Mouse (Mus musculus): ENCODE results near the gene Snrk.

Gene Snrk

DNA sequence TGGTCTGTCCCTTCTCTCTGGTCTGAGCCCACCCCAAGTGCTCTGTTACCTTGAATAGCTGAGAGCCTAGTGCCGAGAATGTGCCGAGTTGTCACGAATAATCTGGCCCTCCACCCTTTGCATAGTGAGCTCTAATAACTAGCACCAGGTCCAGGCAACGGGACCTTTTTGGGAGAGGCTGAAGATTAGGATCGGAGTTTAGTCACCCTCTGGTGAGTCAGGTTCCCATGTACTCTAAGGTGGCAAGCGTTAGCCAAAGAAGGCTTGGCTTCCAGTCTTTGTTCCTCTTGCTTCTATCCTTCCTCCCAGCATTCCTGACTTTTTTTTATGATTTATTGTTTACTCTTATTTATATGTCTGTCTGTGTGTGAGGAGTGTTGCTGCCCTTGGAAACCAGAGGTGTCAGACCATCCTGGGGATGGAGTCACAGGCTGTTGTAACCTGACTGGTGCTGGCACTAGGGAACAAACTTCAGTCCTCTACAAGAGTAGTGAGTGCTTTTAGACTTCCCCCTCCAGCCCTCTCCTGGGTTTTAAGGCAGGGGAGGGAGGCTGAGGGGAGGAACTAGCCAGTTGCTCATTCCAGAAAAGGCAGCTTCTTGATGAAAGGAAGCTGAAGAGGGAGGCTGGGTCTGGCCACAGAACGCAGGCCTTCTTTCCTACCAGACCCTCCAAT lies 9.2 kb upstream of the Snrk start:
- DNase-seq (ENCODE audit: low spot score in 2 of 2): no peak

GRCm38 (mm10) chr9:122109553-122110225 lies 7.4 kb upstream of the Snrk start:
- DNase-seq (ENCODE audit: low spot score in 2 of 2): no peak

DNA sequence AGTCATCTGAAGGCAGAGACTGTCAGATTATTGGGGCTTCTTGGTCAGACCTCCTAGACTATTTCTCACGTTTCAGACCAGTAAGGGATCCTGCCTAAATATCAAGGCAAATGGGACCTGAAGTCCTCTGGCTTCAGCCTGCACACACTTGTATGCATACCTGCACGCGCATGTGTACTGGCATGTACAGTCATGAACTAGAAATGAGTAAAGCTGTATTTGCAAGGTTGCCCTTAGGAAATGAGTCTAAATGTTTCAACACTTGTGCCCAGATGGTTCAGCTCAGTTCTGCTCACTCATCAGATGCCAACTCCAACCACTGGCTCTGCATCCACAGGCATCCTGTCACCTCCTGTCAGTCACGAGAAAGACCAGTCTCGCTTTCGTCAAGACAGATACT lies 6.6 kb upstream of the Snrk start:
- DNase-seq (ENCODE audit: low spot score in 2 of 2): no peak

DNA sequence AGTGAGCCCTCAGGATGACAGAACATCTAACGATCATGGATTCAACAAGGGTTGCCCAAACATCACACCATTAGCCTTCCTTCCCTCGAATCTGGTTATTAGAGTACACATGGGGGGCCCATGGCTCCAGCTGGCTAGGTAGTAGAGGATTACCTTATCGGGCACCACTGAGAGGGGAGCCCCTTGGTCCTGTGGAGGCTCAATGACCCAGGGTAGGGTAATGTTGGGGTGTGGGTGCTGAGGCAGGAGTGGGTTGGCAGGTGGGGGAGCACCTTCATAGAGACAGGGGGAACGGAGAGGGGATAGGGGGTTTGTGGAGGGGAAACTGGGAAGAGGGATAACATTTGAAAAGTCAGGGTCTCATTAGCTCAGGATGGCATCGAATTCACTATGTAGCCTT lies 6.1 kb upstream of the Snrk start:
- DNase-seq (ENCODE audit: low spot score in 2 of 2): no peak

- no peak for DNase-seq (ENCODE audit: low spot score in 2 of 2)
Measured at GRCm38 (mm10) chr9:122115552-122115951, 1.5 kb upstream of the Snrk start.

DNA sequence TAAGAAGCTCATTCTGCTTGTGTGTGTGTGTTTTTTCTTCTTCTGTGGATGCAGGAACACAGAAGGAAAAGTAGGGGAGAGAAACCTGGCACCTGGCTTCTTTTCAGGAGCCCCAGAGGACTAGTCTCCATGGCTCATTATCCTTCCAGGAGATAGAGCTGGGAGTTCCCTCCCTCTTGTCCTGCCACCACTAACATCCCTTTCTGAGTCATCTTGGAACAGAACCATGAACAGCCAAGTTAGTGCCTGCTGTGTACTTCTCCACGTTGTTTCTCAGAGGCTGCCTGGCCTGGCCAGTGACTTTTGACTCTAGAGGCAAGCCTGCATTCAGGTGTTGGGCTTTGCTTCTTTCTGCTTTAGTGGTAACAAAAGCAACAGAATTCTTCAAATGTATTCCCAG lies 707 bp upstream of the Snrk start:
- no peak for DNase-seq (ENCODE audit: low spot score in 2 of 2)

DNA sequence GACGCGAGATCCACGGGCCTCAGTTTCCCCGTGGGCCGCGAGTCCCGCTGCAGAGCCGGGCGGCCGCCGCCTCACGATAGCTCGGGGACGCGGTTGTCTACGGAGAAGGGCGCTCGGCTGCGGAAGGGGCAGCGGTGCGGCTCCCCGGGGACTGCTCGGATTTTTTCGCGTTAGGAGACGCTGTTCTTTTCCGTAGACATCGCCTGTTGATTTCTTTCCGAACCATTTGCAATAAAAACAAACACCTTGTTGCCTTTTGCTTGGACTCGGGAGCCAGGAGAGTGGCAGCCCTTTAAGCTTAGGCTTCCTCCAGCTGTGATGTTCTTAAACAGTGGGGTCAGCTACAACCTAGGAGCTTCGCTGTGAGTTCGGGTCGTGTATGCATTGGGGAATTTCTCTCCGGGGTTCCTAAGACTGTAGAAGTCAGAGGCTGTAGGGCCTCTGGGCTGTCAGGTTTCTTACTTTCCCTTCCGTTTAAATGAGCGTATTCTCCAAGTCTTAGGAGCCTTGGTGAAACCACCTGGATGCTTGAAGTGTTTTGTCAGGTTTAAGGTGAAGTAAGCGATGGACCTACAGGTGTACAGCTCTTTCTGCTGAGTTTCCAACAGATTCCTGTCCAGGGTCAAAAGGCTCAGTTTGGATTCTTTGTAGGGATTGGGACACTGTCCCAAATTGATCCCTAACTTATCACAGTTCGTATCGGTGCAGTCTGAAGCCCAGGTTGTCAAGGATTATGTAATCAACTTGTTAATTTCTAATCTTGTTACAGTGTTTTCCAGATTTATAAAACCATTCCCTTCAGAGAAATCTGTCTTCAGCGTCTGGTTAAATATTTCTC lies 845 bp downstream of the Snrk start:
- peak; percentile 26 to 34 for DNase-seq (ENCODE audit: low spot score in 2 of 2)

GRCm38 (mm10) chr9:122120089-122120488 lies 3.0 kb downstream of the Snrk start:
- peak; percentile 29 to 36 for DNase-seq (ENCODE audit: low spot score in 2 of 2)

- DNase-seq (ENCODE audit: low spot score in 2 of 2): no peak
Measured at GRCm38 (mm10) chr9:122122113-122122512, 5.0 kb downstream of the Snrk start.

DNA sequence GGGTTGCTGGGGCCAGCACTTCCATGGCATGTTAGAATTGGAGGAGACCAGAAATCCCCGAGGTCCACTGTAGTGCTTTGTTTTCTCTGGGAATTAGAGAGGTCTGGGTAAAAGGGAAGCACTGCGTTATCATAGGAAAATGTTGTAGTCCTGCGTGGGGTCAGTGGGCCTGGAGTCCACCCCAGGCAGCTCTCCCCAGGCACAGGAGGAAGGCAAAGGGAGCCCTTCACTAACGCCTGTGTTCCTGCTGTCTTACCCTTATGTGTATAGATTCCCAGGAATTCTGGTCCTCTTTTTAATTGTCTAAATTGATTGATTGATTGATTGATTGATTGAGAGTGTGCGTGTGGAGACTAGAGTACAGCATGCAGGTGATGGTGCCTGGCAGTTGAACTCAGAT lies 6.1 kb downstream of the Snrk start:
- DNase-seq (ENCODE audit: low spot score in 2 of 2): no peak

DNA sequence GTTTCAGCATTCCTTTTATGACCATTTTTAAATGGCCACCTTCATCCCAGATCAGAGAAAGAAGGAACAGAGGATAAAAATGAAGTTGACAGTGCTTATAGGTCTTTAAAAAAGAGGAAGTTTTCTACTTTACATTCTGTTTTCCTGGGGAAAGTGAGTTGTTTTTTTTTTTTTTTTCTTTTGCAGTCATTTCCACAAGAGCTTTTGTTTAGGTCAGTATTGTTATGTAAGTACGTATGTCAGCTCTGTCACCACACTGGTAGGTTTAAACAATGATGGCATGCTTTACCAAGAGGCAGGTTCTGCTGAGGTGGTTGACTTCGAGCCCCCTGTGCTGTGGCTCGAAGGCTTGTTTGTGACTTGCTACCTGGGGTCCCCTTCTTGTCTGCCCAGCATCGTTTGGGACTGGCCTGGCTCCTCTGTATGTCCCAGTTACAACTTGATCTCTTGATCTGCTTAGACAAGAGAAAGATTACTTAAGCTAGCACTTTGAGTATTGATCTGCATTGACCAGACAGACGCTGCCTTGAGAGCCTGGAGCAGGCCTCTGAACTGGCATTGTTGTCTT lies 8.7 kb downstream of the Snrk start:
- no peak for DNase-seq (ENCODE audit: low spot score in 2 of 2)

DNA sequence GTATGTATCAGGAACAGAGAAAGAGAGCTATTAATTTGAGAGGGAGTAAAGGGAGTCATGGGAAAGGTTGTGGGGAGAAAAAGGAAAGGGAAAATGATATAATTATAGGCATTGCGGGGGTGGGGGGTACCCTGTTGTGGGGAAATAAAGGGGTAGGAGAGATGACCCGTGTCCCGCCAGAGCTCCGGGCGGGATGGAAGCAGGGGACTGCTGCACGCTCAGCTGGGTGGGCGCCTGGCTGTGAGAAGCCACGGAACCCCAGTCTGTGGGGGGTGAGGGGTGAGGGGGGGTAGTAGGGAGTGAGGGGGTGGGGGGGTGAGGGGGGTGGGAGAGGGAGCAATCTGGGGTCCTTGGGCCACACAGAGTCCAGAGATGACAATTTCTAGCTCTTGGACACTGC lies 9.7 kb downstream of the Snrk start:
- no peak for DNase-seq (ENCODE audit: low spot score in 2 of 2)

- DNase-seq (ENCODE audit: low spot score in 2 of 2): no peak
Measured at GRCm38 (mm10) chr9:122127271-122127785, 10.3 kb downstream of the Snrk start.

- DNase-seq (ENCODE audit: low spot score in 2 of 2): peak in 1 of 2 experiments; percentile 19
Measured at GRCm38 (mm10) chr9:122128686-122129085, 11.6 kb downstream of the Snrk start.

- DNase-seq (ENCODE audit: low spot score in 2 of 2): no peak
Measured at GRCm38 (mm10) chr9:122130666-122131065, 13.6 kb downstream of the Snrk start.

DNA sequence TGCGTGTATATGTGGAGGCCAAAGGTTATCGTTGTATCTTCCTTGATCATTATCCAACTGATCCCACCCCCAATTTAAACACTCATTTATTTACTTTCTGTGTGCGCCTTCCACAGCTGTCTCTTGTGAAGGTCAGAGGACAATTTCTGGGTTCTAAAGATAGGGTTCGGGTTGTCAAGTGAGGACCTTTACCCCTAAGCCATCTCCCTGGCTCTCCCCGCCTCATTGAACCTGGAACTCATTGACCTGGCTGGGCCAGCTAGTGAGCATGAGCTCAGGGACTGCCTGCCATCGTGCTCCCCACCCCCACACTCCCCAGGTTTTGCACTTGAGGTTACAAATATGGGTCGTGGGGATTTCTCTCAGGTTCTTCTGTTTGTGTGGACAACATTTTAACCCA lies 15.1 kb downstream of the Snrk start:
- DNase-seq (ENCODE audit: low spot score in 2 of 2): no peak

DNA sequence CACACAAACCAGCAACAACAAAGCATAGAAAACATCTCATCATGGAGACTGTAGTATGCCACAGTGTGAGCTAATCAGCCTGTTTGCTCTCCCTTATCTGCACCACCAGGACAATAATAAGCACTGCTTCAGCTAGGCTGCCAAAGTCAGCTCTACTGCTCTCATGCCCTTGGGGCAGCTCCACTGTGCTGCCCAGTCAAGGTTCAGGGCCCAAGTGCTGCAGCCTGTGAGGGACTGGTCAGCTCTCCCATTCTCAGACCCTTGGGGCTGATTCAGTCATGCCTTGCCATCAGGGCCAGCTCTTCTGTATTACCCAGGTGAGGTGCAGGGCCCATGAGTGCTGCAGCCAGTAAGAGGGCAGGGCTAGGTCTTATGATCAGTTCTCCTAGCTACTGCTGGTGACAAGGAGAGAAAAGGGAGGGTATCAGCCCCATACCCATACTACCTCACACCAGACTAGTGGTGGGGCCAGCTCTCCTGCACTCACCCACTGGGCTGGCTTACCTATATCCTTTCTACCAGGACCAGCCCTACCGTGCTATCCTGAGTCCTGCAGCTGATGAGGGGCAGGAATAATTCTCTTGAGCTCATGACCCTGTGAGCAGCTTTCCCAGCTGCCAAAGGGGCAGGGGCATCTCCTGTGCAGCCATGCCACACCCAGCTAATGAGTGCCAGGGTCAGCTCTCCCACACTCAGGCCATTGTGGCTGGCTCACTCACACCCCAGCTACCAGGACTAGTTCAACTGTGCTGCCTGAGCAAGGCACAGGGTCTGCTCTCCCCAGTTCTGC lies 18.2 kb downstream of the Snrk start:
- DNase-seq (ENCODE audit: low spot score in 2 of 2): no peak

DNA sequence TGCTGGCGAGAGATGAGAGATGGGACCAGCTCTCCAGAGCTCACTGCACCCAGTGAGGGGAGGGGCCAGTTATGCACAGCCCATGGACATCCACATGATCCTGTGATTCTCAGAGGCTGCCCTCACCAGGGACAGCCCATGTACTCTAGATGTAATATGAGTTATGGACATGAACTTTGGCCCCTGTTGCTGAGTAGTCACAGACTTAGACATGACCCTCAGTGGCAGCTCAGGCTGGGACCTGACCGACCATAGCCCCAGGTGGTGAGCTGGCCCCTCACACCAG lies 18.8 kb downstream of the Snrk start:
- no peak for DNase-seq (ENCODE audit: low spot score in 2 of 2)

DNA sequence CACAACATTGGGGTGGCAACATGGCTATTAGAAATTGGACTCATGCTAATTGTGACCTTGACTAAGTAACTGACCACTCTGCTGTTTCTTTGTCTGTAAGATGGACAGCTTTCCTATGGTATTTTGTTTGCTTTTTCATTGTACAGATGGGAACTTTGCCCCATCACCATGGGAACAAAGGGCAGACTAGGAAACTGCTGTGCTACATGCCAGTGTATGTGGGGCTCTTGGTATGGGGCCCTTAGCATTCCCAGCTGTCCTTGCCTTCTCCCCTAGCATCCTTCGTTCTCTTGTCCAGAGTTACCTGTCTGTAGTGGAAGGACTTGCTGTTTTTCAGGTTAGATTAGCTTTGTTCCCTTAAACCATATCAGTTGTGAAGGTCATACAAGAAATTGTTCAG lies 20.9 kb downstream of the Snrk start:
- DNase-seq (ENCODE audit: low spot score in 2 of 2): no peak

- no peak for DNase-seq (ENCODE audit: low spot score in 2 of 2)
Measured at GRCm38 (mm10) chr9:122138371-122139029, 21.4 kb downstream of the Snrk start.

GRCm38 (mm10) chr9:122139236-122139635 lies 22.2 kb downstream of the Snrk start:
- no peak for DNase-seq (ENCODE audit: low spot score in 2 of 2)
